Mouse (Mus musculus) forebrain, postnatal 0 days (tissue): ENCODE measurements around the gene Sds. TPM values are rescaled to one million over a fixed set of nuclear protein-coding genes. Genes with fewer than 3 reads are reported as not detected.

Source experiments
- ATAC-seq: fragments of 200-750 bp; cut with Nextera tagmentation; 2 replicates; pipeline ENCODE4 v1.8.0; 2017; ENCODE audit warnings: mild to moderate bottlenecking, moderate library complexity
- DNase-seq: peaks from one replicate; pipeline ENCODE4 v3.0.0-alpha.2; 2015
- H3K27ac ChIP-seq: fragments of 300-500 bp; sonication (generic); 2 replicates; pipeline ENCODE4 v1.5.1; 2014; ENCODE audit warnings: low read depth, mild to moderate bottlenecking, antibody characterized with exemption, low read length, moderate library complexity, mixed read lengths
- H3K27me3 ChIP-seq: fragments of 300-500 bp; sonication (generic); 2 replicates; pipeline ENCODE4 v1.6.1; 2014; ENCODE audit warnings: mild to moderate bottlenecking, low read length, mixed read lengths; ENCODE audit not compliant: insufficient read depth
- H3K36me3 ChIP-seq: fragments of 300-500 bp; sonication (generic); 2 replicates; pipeline ENCODE4 v1.6.1; 2014; ENCODE audit warnings: mild to moderate bottlenecking, moderate library complexity; ENCODE audit not compliant: insufficient read depth
- H3K4me1 ChIP-seq: fragments of 300-500 bp; sonication (generic); 2 replicates; pipeline ENCODE4 v1.6.1; 2014; ENCODE audit warnings: antibody characterized with exemption; ENCODE audit not compliant: insufficient read depth
- H3K4me2 ChIP-seq: fragments of 300-500 bp; sonication (generic); 2 replicates; pipeline ENCODE4 v1.6.1; 2014; ENCODE audit warnings: low read depth, mild to moderate bottlenecking, moderate library complexity
- H3K4me3 ChIP-seq: fragments of 300-500 bp; sonication (generic); 2 replicates; pipeline ENCODE4 v1.5.1; 2014; ENCODE audit warnings: low read depth, low read length, mixed read lengths
- H3K9ac ChIP-seq: fragments of 300-500 bp; sonication (generic); 2 replicates; pipeline ENCODE4 v1.6.1; 2014; ENCODE audit warnings: mild to moderate bottlenecking
- H3K9me3 ChIP-seq: fragments of 300-500 bp; sonication (generic); 2 replicates; pipeline ENCODE4 v1.6.1; 2016; ENCODE audit warnings: low read length
- CTCF ChIP-seq: sonication (generic); IDR thresholded peaks from 2 replicates; pipeline ENCODE4 v1.5.1; 2016; ENCODE audit warnings: antibody characterized with exemption, control low read depth, low read depth
- WGBS: fragments of 180-500 bp; shearing (Covaris S2); extraction: QIAGEN DNeasy Blood & Tissue Kit; methylation state at CpG from one replicate; pipeline ENCODE4 v1.1.7; 2014; 5-methylcytosine and 5-hydroxymethylcytosine counted together
- polyA plus RNA-seq: library from polyadenylated mRNA; unstranded; fragments of >200 nt; fragmentation: Nextera tagmentation; extraction: Ambion mirVana; gene quantifications from 2 replicates; pipeline ENCODE4 v1.2.1, GENCODE M21; 2015
- total RNA-seq: library from RNA; depleted of rRNA; stranded (reverse); fragments of >200 nt; gene quantifications from 2 replicates; pipeline ENCODE4 v1.2.3, GENCODE M21; 2014

The Sds gene
- total and polyA plus RNA-seq, 2 experiments from 2014 or later: not detected

GRCm38 (mm10) chr5:120440733-120441132 is 35.6 kb upstream of the Sds start:
- peaks cover 37% of the 10 kb centered on the region for H3K27me3 ChIP-seq
- no peaks in the 10 kb centered on the region for H3K36me3 ChIP-seq
- no peak overlapping the region for H3K9ac ChIP-seq
- peak; percentile 90 for DNase-seq
- no peaks in the 10 kb centered on the region for H3K9me3 ChIP-seq
- H3K4me1 ChIP-seq: no peaks in the 10 kb centered on the region; the same call in 1 of the 2 replicates
- no peak overlapping the region for H3K27ac ChIP-seq
- H3K4me3 ChIP-seq: no peak overlapping the region
- WGBS: 7% methylated on average over 14 of the region's 14 CpGs
- peak overlapping the region; percentile 37 for H3K4me2 ChIP-seq
- ATAC-seq: peak; percentile 74
- TF ChIP-seq CTCF: peak; percentile 91

GRCm38 (mm10) chr5:120447305-120447704 is 29.0 kb upstream of the Sds start:
- H3K4me3 ChIP-seq: no peak overlapping the region
- no peak overlapping the region for H3K9ac ChIP-seq
- H3K9me3 ChIP-seq: no peaks in the 10 kb centered on the region
- H3K27me3 ChIP-seq: peaks cover 3% of the 10 kb centered on the region; the same call in 1 of the 2 replicates
- no peaks in the 10 kb centered on the region for H3K36me3 ChIP-seq
- 61% methylated on average over 13 of the region's 13 CpGs for WGBS
- TF ChIP-seq CTCF: no peak
- DNase-seq: no peak
- no peak overlapping the region for H3K27ac ChIP-seq
- H3K4me2 ChIP-seq: no peak overlapping the region
- H3K4me1 ChIP-seq: no peaks in the 10 kb centered on the region
- ATAC-seq: no peak

GRCm38 (mm10) chr5:120454756-120455337 is 21.5 kb upstream of the Sds start:
- no peak overlapping the region for H3K27ac ChIP-seq

GRCm38 (mm10) chr5:120456253-120456652 is 20.1 kb upstream of the Sds start:
- TF ChIP-seq CTCF: no peak
- DNase-seq (no peak), ATAC-seq (no peak)
- H3K36me3 ChIP-seq: no peaks in the 10 kb centered on the region
- no peak overlapping the region for H3K4me2 ChIP-seq
- H3K9me3 ChIP-seq: no peaks in the 10 kb centered on the region
- no peak overlapping the region for H3K27ac ChIP-seq
- no peak overlapping the region for H3K4me3 ChIP-seq
- H3K9ac ChIP-seq: no peak overlapping the region
- 59% methylated on average over 1 of the region's 1 CpGs for WGBS
- no peaks in the 10 kb centered on the region for H3K4me1 ChIP-seq
- H3K27me3 ChIP-seq: no peaks in the 10 kb centered on the region

More at GRCm38 (mm10) chr5:120454756-120455337, 21.5 kb upstream of the Sds start:
- WGBS: 75% methylated on average over 14 of the region's 14 CpGs
- DNase-seq: no peak
- Histone ChIP-seq H3K4me2 (no peak overlapping the region), H3K27me3 (no peaks in the 10 kb centered on the region), H3K9ac (no peak overlapping the region), H3K9me3 (no peaks in the 10 kb centered on the region), H3K4me1 (no peaks in the 10 kb centered on the region), H3K36me3 (no peaks in the 10 kb centered on the region), H3K4me3 (no peak overlapping the region)
- ATAC-seq: no peak
- TF ChIP-seq CTCF: no peak

GRCm38 (mm10) chr5:120456841-120457554 is 19.3 kb upstream of the Sds start:
- TF ChIP-seq CTCF: no peak
- DNase-seq (no peak), ATAC-seq (no peak)
- Histone ChIP-seq H3K4me2 (no peak overlapping the region), H3K27ac (no peak overlapping the region), H3K36me3 (no peaks in the 10 kb centered on the region), H3K4me1 (no peaks in the 10 kb centered on the region), H3K27me3 (no peaks in the 10 kb centered on the region), H3K9ac (no peak overlapping the region), H3K4me3 (no peak overlapping the region), H3K9me3 (no peaks in the 10 kb centered on the region)
- 54% methylated on average over 7 of the region's 7 CpGs for WGBS

GRCm38 (mm10) chr5:120457628-120458027 is 18.7 kb upstream of the Sds start:
- no peak overlapping the region for H3K27ac ChIP-seq
- H3K4me3 ChIP-seq: no peak overlapping the region
- ATAC-seq: no peak
- no peak overlapping the region for H3K9ac ChIP-seq
- WGBS: 5% methylated on average over 9 of the region's 9 CpGs
- no peaks in the 10 kb centered on the region for H3K27me3 ChIP-seq
- no peak overlapping the region for H3K4me2 ChIP-seq
- no peaks in the 10 kb centered on the region for H3K9me3 ChIP-seq
- TF ChIP-seq CTCF: peak; percentile 79
- no peaks in the 10 kb centered on the region for H3K4me1 ChIP-seq
- DNase-seq: peak; percentile 80
- no peaks in the 10 kb centered on the region for H3K36me3 ChIP-seq

DNA sequence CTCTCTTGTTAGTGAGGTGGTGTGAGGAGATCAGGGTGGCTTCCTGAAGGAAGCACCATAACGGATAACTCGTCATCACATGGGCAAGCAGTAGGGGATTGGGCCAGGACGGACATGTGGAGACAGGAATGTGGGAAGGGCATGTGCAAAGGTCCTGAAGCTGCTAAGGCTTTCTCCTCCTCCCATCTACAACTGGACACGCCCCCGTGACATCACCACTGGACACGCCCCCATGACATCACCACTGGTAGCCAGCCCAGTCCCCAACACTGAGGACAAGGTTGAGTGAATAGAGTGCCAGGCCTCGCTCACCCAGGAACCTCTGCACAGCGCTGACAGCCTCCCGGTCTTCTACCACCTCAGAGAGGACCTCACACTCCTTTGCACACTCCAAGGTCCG is 17.2 kb upstream of the Sds start:
- H3K4me1 ChIP-seq: no peaks in the 10 kb centered on the region
- no peaks in the 10 kb centered on the region for H3K27me3 ChIP-seq
- H3K9ac ChIP-seq: no peak overlapping the region
- H3K4me3 ChIP-seq: no peak overlapping the region
- TF ChIP-seq CTCF: no peak
- no peaks in the 10 kb centered on the region for H3K36me3 ChIP-seq
- no peak for DNase-seq
- no peaks in the 10 kb centered on the region for H3K9me3 ChIP-seq
- H3K27ac ChIP-seq: no peak overlapping the region
- ATAC-seq: no peak
- WGBS: 79% methylated on average over 10 of the region's 10 CpGs
- no peak overlapping the region for H3K4me2 ChIP-seq
